Mouse (Mus musculus) forebrain, embryonic 14.5 days (tissue): ENCODE data around the gene Arx. TPM values are rescaled to one million over a fixed set of nuclear protein-coding genes. Genes with fewer than 3 reads are reported as not detected.
A peak's percentile ranks its signal among the peaks of the same experiment; 100 is the strongest.

Source experiments
- ATAC-seq: fragments of 200-750 bp; cut with Nextera tagmentation; 2 replicates; pipeline ENCODE4 v1.8.0; 2017; ENCODE audit warnings: mild to moderate bottlenecking, moderate library complexity
- DNase-seq: peaks from one replicate; pipeline ENCODE4 v3.0.0-alpha.2; 2015; ENCODE audit warnings: low spot score
- H3K27ac ChIP-seq: fragments of 300-500 bp; sonication (generic); 2 replicates; pipeline ENCODE4 v1.5.1; 2014; ENCODE audit warnings: low read depth, mild to moderate bottlenecking, control low read depth, low read length, moderate library complexity
- H3K27me3 ChIP-seq: fragments of 300-500 bp; sonication (generic); replicated peaks from 2 replicates; pipeline ENCODE4 v1.6.1; 2014; ENCODE audit warnings: low read length, control low read depth, mixed read lengths; ENCODE audit not compliant: control insufficient read depth, insufficient read depth
- H3K36me3 ChIP-seq: fragments of 300-500 bp; sonication (generic); 2 replicates; pipeline ENCODE4 v1.6.1; 2014; ENCODE audit warnings: low read length, control low read depth; ENCODE audit not compliant: control insufficient read depth, insufficient read depth
- H3K4me1 ChIP-seq: fragments of 300-500 bp; sonication (generic); 2 replicates; pipeline ENCODE4 v1.6.1; 2014; ENCODE audit warnings: antibody characterized with exemption, low read length, control low read depth; ENCODE audit not compliant: control insufficient read depth, insufficient read depth
- H3K4me2 ChIP-seq: fragments of 300-500 bp; sonication (generic); 2 replicates; pipeline ENCODE4 v1.6.1; 2014; ENCODE audit warnings: mild to moderate bottlenecking, control low read depth, low read length
- H3K4me3 ChIP-seq: fragments of 300-500 bp; sonication (generic); 2 replicates; pipeline ENCODE4 v1.5.1; 2014; ENCODE audit warnings: low read depth, low read length, control low read depth
- H3K9ac ChIP-seq: fragments of 300-500 bp; sonication (generic); 2 replicates; pipeline ENCODE4 v1.6.1; 2014; ENCODE audit warnings: mild to moderate bottlenecking, low read length, control low read depth, moderate library complexity
- H3K9me3 ChIP-seq: fragments of 300-500 bp; sonication (generic); replicated peaks from 2 replicates; pipeline ENCODE4 v1.6.1; 2016; ENCODE audit warnings: low read length, control low read depth, mixed read lengths; ENCODE audit not compliant: control insufficient read depth
- WGBS: fragments of 180-500 bp; shearing (Covaris S2); extraction: QIAGEN DNeasy Blood & Tissue Kit; methylation state at CpG from one replicate; pipeline ENCODE4 v1.1.7; 2014; 5-methylcytosine and 5-hydroxymethylcytosine counted together
- polyA plus RNA-seq: library from polyadenylated mRNA; unstranded; fragments of >200 nt; fragmentation: Nextera tagmentation; extraction: Ambion mirVana; gene quantifications from 2 replicates; pipeline ENCODE4 v1.2.1, GENCODE M21; 2014

Arx gene
- 32.4 and 32.7 TPM in 2 replicates for polyA plus RNA-seq

DNA sequence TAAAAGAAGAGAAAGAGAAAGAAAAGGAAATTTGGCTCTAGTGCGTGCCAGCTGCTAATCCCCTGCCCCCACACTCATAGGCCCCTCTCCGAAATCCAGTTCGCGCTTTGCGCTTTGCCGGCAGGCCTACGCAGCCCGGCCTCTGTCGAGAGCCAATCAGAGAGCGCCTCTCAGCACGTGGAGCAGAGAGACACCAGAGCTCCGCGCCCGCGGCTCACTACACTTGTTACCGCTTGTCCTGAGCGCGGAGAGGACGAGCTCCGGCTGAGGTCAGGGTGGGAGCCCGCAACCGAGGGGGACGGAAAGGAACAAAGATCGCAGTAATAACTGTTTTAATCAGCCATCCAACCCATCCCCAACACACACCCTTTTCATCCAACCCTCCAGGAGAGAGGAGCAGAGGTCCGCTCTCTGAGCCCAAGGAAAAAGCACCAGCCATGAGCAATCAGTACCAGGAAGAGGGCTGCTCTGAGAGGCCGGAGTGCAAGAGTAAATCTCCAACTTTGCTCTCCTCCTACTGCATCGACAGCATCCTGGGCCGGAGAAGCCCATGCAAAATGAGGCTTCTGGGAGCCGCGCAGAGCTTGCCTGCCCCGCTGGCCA lies at the start of gene Arx:
Arx (plus strand) TSS at position 155 of the 603 bp plus-strand sequence.
- Histone ChIP-seq H3K4me1 (no peaks in the 10 kb centered on the region), H3K27me3 (no peaks in the 10 kb centered on the region), H3K9me3 (no peaks in the 10 kb centered on the region), H3K4me2 (peak within 1 kb of the TSS; percentile 58), H3K36me3 (0 out of 2 replicates have a peak, but pooled peaks cover 8% of the 10 kb centered on the region), H3K9ac (peak within 1 kb of the TSS; percentile 84), H3K4me3 (peak within 1 kb of the TSS; percentile 53), H3K27ac (peak within 1 kb of the TSS; percentile 77)
- peak; percentile 91 for ATAC-seq
- DNase-seq = peak; percentile 94
- 36% methylated on average over 31 of the region's 31 CpGs for WGBS

DNA sequence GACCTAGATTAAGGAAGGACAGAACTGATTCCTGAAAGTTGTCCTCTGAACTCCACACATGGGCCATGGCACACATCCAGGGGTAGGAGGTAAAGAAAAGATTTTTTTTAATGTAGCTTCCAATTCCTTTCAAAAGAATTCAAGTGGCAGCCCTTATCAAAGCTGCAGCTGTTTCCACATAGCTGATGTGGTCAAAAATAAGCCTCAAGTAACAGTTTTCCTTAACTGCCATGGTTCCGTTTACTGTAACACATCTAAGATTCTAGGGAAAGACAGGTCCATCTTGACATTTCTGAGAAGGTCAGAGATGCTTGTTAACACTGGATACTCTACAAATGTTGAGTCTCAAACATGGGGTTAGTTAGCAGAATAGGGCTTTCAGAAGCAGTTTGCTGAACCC lies 34.9 kb upstream of the Arx start:
- no peak overlapping the region for H3K27ac ChIP-seq
- H3K9ac ChIP-seq = no peak overlapping the region
- no peak overlapping the region for H3K4me3 ChIP-seq
- WGBS = 92% methylated on average over 1 of the region's 1 CpGs
- no peak for ATAC-seq
- no peaks in the 10 kb centered on the region for H3K36me3 ChIP-seq
- no peak for DNase-seq
- no peaks in the 10 kb centered on the region for H3K4me1 ChIP-seq
- no peak overlapping the region for H3K4me2 ChIP-seq
- no peaks in the 10 kb centered on the region for H3K9me3 ChIP-seq
- no peaks in the 10 kb centered on the region for H3K27me3 ChIP-seq

GRCm38 (mm10) chrX:93275689-93276088 lies 10.6 kb upstream of the Arx start:
- Histone ChIP-seq H3K36me3 (no peaks in the 10 kb centered on the region), H3K9me3 (no peaks in the 10 kb centered on the region), H3K27me3 (no peaks in the 10 kb centered on the region), H3K9ac (no peak overlapping the region), H3K4me3 (no peak overlapping the region), H3K4me2 (no peak overlapping the region), H3K27ac (no peak overlapping the region), H3K4me1 (no peaks in the 10 kb centered on the region)
- DNase-seq (peak; percentile 51), ATAC-seq (peak; percentile 61; the same call in 1 of the 2 replicates)
- WGBS = 43% methylated on average over 3 of the region's 3 CpGs

- peak overlapping the region; percentile 5; the same call in 1 of the 2 replicates for H3K4me2 ChIP-seq
- H3K4me1 ChIP-seq = no peaks in the 10 kb centered on the region
- WGBS = 57% methylated on average over 10 of the region's 11 CpGs
- no peak overlapping the region for H3K9ac ChIP-seq
- no peaks in the 10 kb centered on the region for H3K9me3 ChIP-seq
- DNase-seq (peak; percentile 53), ATAC-seq (peak; percentile 35; the same call in 1 of the 2 replicates)
- H3K27ac ChIP-seq = no peak overlapping the region
- no peak overlapping the region for H3K4me3 ChIP-seq
- no peaks in the 10 kb centered on the region for H3K27me3 ChIP-seq
- no peaks in the 10 kb centered on the region for H3K36me3 ChIP-seq
Measured at GRCm38 (mm10) chrX:93279940-93280339, 6.3 kb upstream of the Arx start.

DNA sequence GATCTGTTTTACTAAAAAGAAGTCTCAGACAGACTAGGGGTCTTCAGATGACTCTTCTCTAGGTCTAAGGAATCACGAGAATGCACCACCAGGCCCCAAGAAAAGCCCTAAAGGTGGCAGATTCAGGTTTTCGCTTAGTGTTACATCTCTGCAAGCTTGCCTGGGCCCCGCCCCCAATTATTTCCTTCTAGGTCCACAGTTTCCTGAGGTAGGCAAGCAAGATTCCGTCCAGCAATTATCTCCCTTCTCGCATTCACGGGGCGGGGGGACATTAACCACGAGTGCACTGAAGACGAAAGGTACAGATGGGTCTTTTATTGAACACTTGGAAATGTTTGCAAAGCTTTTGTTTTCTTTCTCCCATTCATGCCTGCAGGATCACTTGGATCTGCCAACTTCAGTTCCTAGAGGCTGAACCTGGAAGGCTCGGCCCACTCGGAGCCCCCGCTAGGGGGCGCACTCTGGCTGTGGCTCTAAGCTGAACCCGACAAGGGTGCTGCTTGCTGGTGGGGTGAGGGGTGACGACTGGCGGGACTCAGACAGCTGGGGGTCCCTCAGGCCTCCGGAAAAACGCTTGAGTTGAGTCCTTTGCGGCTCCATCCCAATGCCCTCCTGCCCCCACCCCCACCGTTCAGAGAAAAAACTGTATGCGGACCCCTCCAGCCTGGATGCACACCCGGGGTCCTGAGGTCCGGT lies 5.1 kb upstream of the Arx start:
- Histone ChIP-seq H3K36me3 (no peaks in the 10 kb centered on the region), H3K9ac (peak overlapping the region; percentile 52), H3K4me1 (no peaks in the 10 kb centered on the region), H3K4me3 (peak overlapping the region; percentile 18), H3K27ac (peak overlapping the region; percentile 82), H3K27me3 (no peaks in the 10 kb centered on the region), H3K9me3 (no peaks in the 10 kb centered on the region), H3K4me2 (peak overlapping the region; percentile 43)
- DNase-seq = peak; percentile 86
- peak; percentile 68 for ATAC-seq
- 31% methylated on average over 23 of the region's 23 CpGs for WGBS

DNA sequence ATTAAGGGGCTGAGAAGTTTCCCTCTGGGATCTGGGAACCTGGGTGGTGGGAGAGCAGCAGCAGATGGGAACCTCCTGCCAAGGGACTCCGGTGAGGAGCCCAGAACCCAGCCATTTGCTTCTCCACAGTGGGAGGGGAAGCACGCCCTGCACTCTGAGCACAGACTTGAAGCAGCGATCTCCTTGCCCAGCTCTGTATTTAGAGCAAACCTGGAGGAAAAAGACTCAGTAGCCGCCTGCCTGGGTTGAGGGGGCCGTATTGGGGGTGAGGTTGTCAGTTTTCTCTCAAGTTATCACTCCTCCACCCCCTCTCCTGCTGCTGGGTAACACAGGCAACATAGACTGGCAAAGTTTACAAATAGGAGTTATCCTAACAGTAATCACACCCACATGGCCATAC lies 4.5 kb upstream of the Arx start:
- peak; percentile 27 for ATAC-seq
- Histone ChIP-seq H3K9me3 (no peaks in the 10 kb centered on the region), H3K9ac (peak overlapping the region; percentile 52), H3K27me3 (no peaks in the 10 kb centered on the region), H3K4me2 (peak overlapping the region; percentile 43), H3K27ac (peak overlapping the region; percentile 82), H3K4me1 (no peaks in the 10 kb centered on the region), H3K4me3 (peak overlapping the region; percentile 18), H3K36me3 (no peaks in the 10 kb centered on the region)
- DNase-seq = peak; percentile 60
- 26% methylated on average over 5 of the region's 5 CpGs for whole genome bisulfite sequencing

DNA sequence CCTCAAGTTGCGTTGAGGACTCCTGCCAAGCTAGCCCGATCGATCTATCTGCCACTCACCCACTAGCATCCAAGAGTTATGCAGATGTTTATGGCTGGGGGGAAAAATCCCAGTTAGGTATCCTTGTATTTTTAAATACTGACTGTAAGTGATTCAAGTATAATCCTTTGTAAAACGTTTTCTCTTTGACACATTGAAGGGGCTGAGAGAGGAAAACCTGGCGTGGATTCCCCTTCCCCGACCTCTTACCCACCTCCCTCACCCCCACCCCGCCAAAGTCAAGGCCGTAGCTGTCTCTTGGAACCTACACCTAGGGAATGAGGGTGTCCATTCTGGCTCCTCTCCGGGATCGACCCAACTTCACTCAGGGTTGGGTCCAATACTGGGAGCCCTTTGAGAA lies 1.2 kb upstream of the Arx start:
- DNase-seq = peak; percentile 60
- Histone ChIP-seq H3K9me3 (no peaks in the 10 kb centered on the region), H3K27ac (peak overlapping the region; percentile 76), H3K27me3 (no peaks in the 10 kb centered on the region), H3K4me3 (peak overlapping the region; percentile 23), H3K9ac (peak overlapping the region; percentile 60), H3K4me2 (peak overlapping the region; percentile 58), H3K36me3 (0 out of 2 replicates have a peak, but pooled peaks cover 8% of the 10 kb centered on the region), H3K4me1 (no peaks in the 10 kb centered on the region)
- no peak for ATAC-seq
- 28% methylated on average over 10 of the region's 10 CpGs for WGBS

GRCm38 (mm10) chrX:93288339-93288738 lies 2.1 kb downstream of the Arx start:
- Histone ChIP-seq H3K27me3 (no peaks in the 10 kb centered on the region), H3K4me3 (peak overlapping the region; percentile 53), H3K9me3 (no peaks in the 10 kb centered on the region), H3K36me3 (0 out of 2 replicates have a peak, but pooled peaks cover 8% of the 10 kb centered on the region), H3K27ac (peak overlapping the region; percentile 92), H3K4me1 (no peaks in the 10 kb centered on the region), H3K4me2 (peak overlapping the region; percentile 58), H3K9ac (peak overlapping the region; percentile 84)
- 20% methylated on average over 26 of the region's 37 CpGs for WGBS
- ATAC-seq (0 out of 2 replicates have a peak, but pooled peaks have one; percentile 2), DNase-seq (peak; percentile 31)

DNA sequence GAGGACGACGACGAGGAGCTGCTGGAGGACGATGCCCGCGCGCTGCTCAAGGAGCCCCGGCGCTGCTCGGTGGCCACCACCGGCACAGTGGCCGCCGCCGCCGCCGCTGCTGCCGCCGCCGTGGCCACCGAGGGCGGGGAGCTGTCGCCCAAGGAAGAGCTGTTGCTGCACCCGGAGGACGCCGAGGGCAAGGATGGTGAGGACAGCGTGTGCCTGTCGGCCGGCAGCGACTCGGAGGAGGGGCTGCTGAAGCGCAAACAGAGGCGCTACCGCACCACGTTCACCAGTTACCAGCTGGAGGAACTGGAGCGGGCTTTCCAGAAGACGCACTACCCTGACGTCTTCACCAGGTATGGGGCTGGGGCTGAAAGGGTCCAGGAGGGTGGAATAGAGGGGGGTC lies 2.8 kb downstream of the Arx start:
- Histone ChIP-seq H3K9me3 (no peaks in the 10 kb centered on the region), H3K36me3 (0 out of 2 replicates have a peak, but pooled peaks cover 11% of the 10 kb centered on the region), H3K27me3 (no peaks in the 10 kb centered on the region), H3K27ac (peak overlapping the region; percentile 92), H3K4me3 (peak overlapping the region; percentile 53), H3K4me1 (no peaks in the 10 kb centered on the region), H3K4me2 (peak overlapping the region; percentile 58), H3K9ac (peak overlapping the region; percentile 84)
- ATAC-seq (no peak), DNase-seq (peak; percentile 15)
- 37% methylated on average over 37 of the region's 37 CpGs for WGBS
